Mouse (Mus musculus) kidney, postnatal 4 days (tissue): Measurements from ENCODE around the gene Fggy.

Experiments
- DNase-seq, 2 experiments: peaks; one replicate each; pipeline ENCODE4 v3.0.0; 2021; ENCODE audit warnings: mixed read lengths in 2 of 2

Fggy gene

GRCm38 (mm10) chr4:95788867-95789266, 231.6 kb downstream of the Fggy start:
- DNase-seq: peak; percentile 25 to 38

GRCm38 (mm10) chr4:95791913-95792475, 234.7 kb downstream of the Fggy start:
- DNase-seq: no peak

GRCm38 (mm10) chr4:95793647-95794328, 236.5 kb downstream of the Fggy start:
- DNase-seq: peak in 1 of 2 experiments; percentile 34

GRCm38 (mm10) chr4:95794651-95795050, 237.3 kb downstream of the Fggy start:
- peak; percentile 26 to 49 for DNase-seq

GRCm38 (mm10) chr4:95795283-95795682, 238.0 kb downstream of the Fggy start:
- DNase-seq: no peak

GRCm38 (mm10) chr4:95819650-95820049, 262.3 kb downstream of the Fggy start:
- no peak for DNase-seq

- DNase-seq: no peak
Observed at GRCm38 (mm10) chr4:95821906-95822579, 264.7 kb downstream of the Fggy start.

GRCm38 (mm10) chr4:95828164-95828563, 270.9 kb downstream of the Fggy start:
- DNase-seq: no peak

- DNase-seq: no peak
Observed at GRCm38 (mm10) chr4:95830320-95830719, 273.0 kb downstream of the Fggy start.

GRCm38 (mm10) chr4:95839860-95840259, 282.6 kb downstream of the Fggy start:
- no peak for DNase-seq

GRCm38 (mm10) chr4:95840389-95841053, 283.2 kb downstream of the Fggy start:
- DNase-seq: no peak

GRCm38 (mm10) chr4:95845981-95846617, 288.8 kb downstream of the Fggy start:
- peak in 1 of 2 experiments; percentile 26 for DNase-seq

GRCm38 (mm10) chr4:95847219-95847618, 289.9 kb downstream of the Fggy start:
- no peak for DNase-seq

- DNase-seq: no peak
Observed at GRCm38 (mm10) chr4:95847664-95848063, 290.4 kb downstream of the Fggy start.

GRCm38 (mm10) chr4:95849497-95849896, 292.2 kb downstream of the Fggy start:
- no peak for DNase-seq

GRCm38 (mm10) chr4:95850044-95850739, 292.9 kb downstream of the Fggy start:
- DNase-seq: no peak

- no peak for DNase-seq
Observed at GRCm38 (mm10) chr4:95852257-95852656, 294.9 kb downstream of the Fggy start.

GRCm38 (mm10) chr4:95856008-95856407, 298.7 kb downstream of the Fggy start:
- no peak for DNase-seq

- no peak for DNase-seq
Observed at GRCm38 (mm10) chr4:95860601-95861000, 303.3 kb downstream of the Fggy start.

GRCm38 (mm10) chr4:95861074-95861473, 303.8 kb downstream of the Fggy start:
- DNase-seq: no peak

GRCm38 (mm10) chr4:95861741-95862155, 304.4 kb downstream of the Fggy start:
- DNase-seq: no peak

- no peak for DNase-seq
Observed at GRCm38 (mm10) chr4:95862276-95862675, 305.0 kb downstream of the Fggy start.
